Mouse (Mus musculus) E14TG2a.4 (cell line): ENCODE results near the gene Sik1.
A peak's percentile ranks its signal among the peaks of the same experiment; 100 is the strongest.

ENCODE experiments used
- H3K27me3 ChIP-seq: 2 replicates; pipeline ENCODE4 v1.6.1; 2014; ENCODE audit warnings: low read length, control low read depth; ENCODE audit not compliant: insufficient read depth
- H3K36me3 ChIP-seq: 2 replicates; pipeline ENCODE4 v1.6.1; 2014; ENCODE audit warnings: low read length, control low read depth; ENCODE audit not compliant: insufficient read depth
- H3K4me1 ChIP-seq: replicated peaks from 2 replicates; pipeline ENCODE4 v1.6.1; 2014; ENCODE audit warnings: low read depth, low read length, control low read depth
- H3K4me3 ChIP-seq: replicated peaks from 2 replicates; pipeline ENCODE4 v1.5.1; 2014; ENCODE audit warnings: mild to moderate bottlenecking, low read length
- H3K9me3 ChIP-seq: 2 replicates; pipeline ENCODE4 v1.6.1; 2014; ENCODE audit warnings: low read length, control low read depth
- CTCF ChIP-seq: conservative IDR thresholded peaks from 2 replicates; pipeline ENCODE4 v1.5.1; 2014; ENCODE audit warnings: low read length
- NANOG ChIP-seq: IDR thresholded peaks from 2 replicates; pipeline ENCODE4 v1.6.1; 2014; ENCODE audit warnings: borderline replicate concordance, low read length, mixed read lengths
- POU5F1 ChIP-seq: IDR thresholded peaks from 2 replicates; pipeline ENCODE4 v1.6.1; 2014; ENCODE audit warnings: low read length, borderline replicate concordance

Gene Sik1

DNA sequence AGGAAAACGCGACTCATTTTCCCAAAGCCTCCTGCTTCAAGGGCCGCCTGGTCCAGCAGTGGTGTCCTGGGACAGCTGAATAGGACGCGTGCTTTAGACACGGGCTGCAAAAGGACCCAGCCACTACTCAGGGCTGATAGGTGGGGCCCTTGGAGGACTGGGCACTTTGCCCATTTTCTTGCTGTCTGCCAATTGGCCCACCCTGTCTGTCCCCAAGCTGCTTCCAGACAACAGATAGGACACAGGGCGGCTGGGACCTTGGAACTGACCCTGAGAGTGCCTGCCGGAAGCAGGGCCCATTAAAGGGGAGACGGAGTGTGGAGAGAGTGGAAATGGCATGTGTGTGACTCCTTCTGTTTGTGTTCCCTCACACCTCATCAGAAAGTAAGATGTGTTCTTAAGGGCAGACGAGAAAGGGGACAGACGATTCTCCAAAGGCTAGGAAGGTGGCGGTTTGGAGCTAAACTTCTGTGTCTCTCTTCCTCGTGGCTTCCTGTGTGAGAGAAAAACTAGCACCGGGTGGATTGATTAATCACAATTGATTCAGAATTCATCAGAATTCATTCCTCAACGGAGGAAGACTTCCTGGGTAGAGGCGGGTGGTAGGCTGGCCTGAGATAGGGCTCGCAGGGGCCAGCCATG is 1.0 kb upstream of the Sik1 start:
- H3K36me3 ChIP-seq: peaks cover 25% of the 10 kb centered on the region
- H3K27me3 ChIP-seq: peaks cover 20% of the 10 kb centered on the region
- H3K9me3 ChIP-seq: no peaks in the 10 kb centered on the region
- H3K4me1 ChIP-seq: peaks cover 51% of the 10 kb centered on the region
- H3K4me3 ChIP-seq: peak overlapping the region; percentile 74
- TF ChIP-seq NANOG (no peak), POU5F1 (no peak), CTCF (no peak)

DNA sequence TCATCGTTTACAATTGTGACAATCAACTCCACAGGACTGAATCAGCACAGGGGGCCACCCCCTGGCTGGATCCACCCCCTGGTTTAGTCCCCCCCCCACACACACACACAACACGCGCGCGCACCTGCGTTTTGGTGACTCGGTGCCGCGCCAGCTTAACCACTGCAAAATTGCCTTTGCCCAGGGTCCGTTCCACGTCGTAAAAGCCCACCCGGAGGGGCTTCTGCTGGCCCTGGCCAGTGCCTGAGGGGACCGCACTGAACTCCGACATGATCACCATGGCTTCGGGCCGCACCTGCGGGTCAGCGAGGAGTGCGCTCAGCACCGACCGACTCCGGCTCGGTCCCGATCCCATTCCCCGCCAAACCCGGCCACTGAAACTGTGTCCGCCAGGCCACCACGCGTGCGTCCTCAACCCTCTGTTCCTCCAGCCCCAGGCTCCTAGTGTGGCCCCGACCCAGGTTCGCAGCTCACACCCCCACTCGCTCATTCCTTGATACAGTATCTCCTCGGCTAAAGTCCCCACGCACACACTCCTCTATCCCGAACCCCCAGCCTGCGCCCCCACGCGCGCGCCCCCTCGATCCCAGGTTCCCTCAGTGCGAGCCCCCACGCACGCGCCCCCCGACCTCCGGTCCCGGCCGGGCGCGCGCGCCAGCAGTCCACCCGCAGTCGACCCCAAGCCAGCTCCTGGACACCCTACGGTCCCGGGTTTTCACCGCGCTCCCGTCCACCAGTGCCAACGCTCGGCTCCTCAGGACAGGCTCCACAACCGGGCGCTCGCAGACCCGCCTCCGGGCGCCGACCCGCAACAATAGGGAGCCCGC is 621 bp downstream of the Sik1 start:
- peaks cover 67% of the 10 kb centered on the region for H3K4me1 ChIP-seq
- H3K4me3 ChIP-seq: peak overlapping the region; percentile 99
- H3K36me3 ChIP-seq: peaks cover 40% of the 10 kb centered on the region
- TF ChIP-seq NANOG (no peak), POU5F1 (no peak), CTCF (no peak)
- peaks cover 20% of the 10 kb centered on the region for H3K27me3 ChIP-seq
- H3K9me3 ChIP-seq: no peaks in the 10 kb centered on the region

DNA sequence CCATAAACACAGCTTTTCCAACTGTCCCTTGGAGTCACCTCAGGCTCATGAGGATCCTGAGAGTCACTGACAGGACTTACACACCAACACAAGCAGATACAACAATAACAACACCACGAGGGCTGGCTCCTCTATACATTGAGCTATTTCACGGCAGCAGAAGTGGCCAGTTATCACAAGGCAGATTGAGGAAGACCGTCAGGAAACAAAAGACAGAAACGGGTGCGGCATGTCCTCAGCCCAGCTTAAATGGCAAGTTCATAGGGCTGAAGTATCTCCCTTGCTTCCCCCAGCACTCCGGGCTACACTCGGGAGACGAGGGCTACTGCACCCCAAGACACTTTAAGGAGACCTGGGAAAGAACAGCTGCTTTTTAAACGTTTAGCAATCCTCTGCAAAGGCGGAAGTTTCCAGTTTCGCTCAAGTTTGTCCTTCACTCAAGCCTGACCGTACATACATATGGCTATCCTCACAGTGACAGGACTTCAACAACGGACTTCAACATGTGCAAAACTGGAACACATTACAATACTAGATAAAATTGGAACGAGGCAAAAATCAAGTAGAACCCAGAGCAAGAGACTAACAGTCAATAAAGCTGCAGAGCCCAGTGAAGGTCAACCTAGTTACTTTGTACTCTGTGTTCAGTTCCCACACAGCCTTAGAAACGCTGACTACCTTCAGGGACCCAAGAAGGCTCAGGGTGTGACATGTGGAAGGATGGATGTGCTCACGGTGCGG is 2.0 kb downstream of the Sik1 start:
- Histone ChIP-seq H3K4me1 (peaks cover 76% of the 10 kb centered on the region), H3K36me3 (peaks cover 54% of the 10 kb centered on the region), H3K4me3 (peak overlapping the region; percentile 99), H3K27me3 (peaks cover 16% of the 10 kb centered on the region), H3K9me3 (no peaks in the 10 kb centered on the region)
- TF ChIP-seq NANOG: no peak
- TF ChIP-seq CTCF: no peak
- TF ChIP-seq POU5F1: no peak

DNA sequence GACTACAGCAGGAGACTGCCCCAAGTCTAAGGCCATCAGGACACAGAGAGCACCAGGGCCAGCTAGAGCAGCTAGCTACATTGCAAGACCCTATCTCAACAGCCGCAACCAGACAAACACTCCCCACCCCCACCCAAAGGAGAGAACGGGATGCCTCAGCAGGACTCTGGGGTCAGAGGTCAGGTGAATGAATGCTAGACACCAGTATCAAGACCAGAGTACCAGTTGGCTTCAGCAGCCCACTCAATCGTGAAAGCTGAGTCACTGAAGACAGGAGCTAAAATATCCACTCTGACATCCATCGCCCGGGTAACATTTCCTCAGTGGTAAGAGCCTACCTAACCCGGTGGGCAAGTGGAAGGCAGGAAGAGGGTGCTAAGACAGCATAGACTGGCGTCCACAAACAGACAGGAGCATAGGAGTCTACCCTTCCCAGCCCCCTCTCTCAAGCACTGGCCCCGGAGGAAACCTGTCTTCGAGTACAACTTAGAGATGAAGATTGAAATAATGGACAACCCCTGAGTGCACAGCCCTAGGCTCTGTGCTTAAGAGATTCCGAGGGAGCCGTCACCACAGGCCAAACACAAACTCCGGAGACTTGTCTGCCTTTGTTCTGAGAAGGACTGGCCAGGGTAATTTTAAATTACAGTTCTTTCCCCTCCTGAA is 2.7 kb downstream of the Sik1 start:
- Histone ChIP-seq H3K9me3 (no peaks in the 10 kb centered on the region), H3K4me1 (peaks cover 83% of the 10 kb centered on the region), H3K27me3 (peaks cover 14% of the 10 kb centered on the region), H3K36me3 (peaks cover 61% of the 10 kb centered on the region), H3K4me3 (peak overlapping the region; percentile 99)
- TF ChIP-seq NANOG (no peak), CTCF (no peak), POU5F1 (no peak)

DNA sequence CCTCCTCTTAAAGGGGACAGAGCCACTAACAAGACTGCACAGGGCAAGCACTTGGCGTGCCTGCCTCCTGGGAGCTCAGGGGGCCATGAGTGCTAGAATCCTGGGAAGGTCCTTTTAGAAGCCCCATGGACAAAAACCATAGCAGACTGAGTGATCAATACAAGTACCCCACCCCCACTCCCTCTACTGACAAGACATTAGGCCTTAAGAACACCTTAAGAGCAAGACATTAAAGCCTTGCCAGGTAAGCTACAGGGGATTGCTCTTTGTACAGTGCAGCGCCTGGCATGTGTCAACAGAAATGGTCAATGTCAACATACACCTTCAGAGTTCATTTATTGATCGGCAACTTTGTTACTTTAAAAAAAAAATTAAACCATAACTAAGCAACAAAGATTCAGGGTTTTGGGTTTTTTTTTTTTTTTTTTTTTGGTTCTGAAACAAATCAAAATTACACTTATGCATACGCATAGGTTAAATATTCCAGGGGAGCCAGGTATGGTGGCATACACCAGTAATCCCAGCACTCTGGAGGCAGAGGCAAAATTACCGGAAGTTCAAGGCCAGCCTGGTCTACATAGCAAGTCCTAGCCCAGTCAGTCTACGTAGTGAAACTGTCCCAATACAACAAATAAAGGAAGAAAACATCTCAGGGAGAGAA is 3.7 kb downstream of the Sik1 start:
- Histone ChIP-seq H3K4me1 (peaks cover 87% of the 10 kb centered on the region), H3K36me3 (peaks cover 70% of the 10 kb centered on the region), H3K9me3 (no peaks in the 10 kb centered on the region), H3K4me3 (peak overlapping the region; percentile 1; the same call in 1 of the 2 replicates), H3K27me3 (0 out of 2 replicates have a peak, but pooled peaks cover 4% of the 10 kb centered on the region)
- TF ChIP-seq NANOG (no peak), CTCF (no peak), POU5F1 (no peak)

DNA sequence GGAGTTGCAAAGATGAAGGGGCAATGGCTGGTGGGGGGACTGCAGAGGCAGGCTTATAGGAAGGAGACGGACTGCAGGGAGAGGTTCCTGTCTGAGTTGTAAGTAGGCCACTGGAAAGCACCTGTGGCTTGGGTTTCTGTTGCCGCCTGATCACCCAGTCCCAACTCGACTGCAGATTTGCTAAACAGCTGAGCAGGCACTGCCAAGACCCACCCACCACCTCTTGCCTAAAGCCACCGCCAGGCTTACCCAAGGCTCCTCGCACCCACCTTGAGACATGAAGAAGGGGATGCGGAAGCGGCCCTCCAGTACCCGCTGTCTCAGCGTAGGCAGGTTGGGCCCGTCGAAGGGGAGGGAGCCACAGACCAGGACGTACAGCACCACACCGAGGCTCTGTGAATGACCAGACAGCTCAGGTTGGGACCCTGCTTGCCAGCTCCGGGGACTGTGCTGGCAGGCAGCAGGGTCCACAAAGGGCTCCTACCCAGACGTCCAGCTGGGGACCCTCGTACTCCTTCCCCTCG is 5.1 kb downstream of the Sik1 start:
- Histone ChIP-seq H3K4me1 (peaks cover 88% of the 10 kb centered on the region), H3K9me3 (no peaks in the 10 kb centered on the region), H3K27me3 (no peaks in the 10 kb centered on the region), H3K4me3 (peak overlapping the region; percentile 53), H3K36me3 (peaks cover 85% of the 10 kb centered on the region)
- no peak for TF ChIP-seq CTCF
- no peak for TF ChIP-seq POU5F1
- no peak for TF ChIP-seq NANOG

DNA sequence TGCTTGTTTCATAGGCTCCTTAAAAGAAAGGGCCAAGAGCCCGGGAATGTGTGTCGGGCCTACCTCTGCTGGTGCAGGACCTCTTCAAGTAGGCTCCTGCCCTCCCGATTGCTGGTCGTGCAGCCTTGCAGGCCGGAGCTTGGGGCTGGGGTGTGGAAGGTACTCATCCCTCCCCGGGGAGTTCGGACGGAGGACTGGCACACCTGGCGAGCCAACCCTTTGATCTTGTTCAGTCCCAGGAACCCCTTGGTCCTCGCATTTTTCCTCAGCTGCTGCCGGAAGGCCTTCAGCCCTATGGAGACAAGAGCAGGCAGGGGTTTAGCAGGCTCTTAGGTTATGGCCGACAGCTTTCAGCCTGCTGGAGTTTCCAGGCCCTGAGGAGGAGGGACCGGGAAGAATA is 8.6 kb downstream of the Sik1 start:
- Histone ChIP-seq H3K36me3 (peaks cover 89% of the 10 kb centered on the region), H3K4me1 (peaks cover 90% of the 10 kb centered on the region), H3K9me3 (no peaks in the 10 kb centered on the region), H3K4me3 (no peak overlapping the region), H3K27me3 (no peaks in the 10 kb centered on the region)
- no peak for TF ChIP-seq POU5F1
- TF ChIP-seq CTCF: no peak
- no peak for TF ChIP-seq NANOG
